Mouse (Mus musculus) ES-E14 (cell line): Measurements from ENCODE around the gene Msi2.

Source experiments
- HCFC1 ChIP-seq: IDR thresholded peaks from 2 replicates; pipeline ENCODE4 v1.6.1; 2012; ENCODE audit warnings: low read length, inconsistent platforms, borderline replicate concordance; ENCODE audit not compliant: insufficient read depth
- ZNF384 ChIP-seq: IDR thresholded peaks from 2 replicates; pipeline ENCODE4 v1.6.1; 2012; ENCODE audit warnings: low read depth, low read length, inconsistent platforms

DNA sequence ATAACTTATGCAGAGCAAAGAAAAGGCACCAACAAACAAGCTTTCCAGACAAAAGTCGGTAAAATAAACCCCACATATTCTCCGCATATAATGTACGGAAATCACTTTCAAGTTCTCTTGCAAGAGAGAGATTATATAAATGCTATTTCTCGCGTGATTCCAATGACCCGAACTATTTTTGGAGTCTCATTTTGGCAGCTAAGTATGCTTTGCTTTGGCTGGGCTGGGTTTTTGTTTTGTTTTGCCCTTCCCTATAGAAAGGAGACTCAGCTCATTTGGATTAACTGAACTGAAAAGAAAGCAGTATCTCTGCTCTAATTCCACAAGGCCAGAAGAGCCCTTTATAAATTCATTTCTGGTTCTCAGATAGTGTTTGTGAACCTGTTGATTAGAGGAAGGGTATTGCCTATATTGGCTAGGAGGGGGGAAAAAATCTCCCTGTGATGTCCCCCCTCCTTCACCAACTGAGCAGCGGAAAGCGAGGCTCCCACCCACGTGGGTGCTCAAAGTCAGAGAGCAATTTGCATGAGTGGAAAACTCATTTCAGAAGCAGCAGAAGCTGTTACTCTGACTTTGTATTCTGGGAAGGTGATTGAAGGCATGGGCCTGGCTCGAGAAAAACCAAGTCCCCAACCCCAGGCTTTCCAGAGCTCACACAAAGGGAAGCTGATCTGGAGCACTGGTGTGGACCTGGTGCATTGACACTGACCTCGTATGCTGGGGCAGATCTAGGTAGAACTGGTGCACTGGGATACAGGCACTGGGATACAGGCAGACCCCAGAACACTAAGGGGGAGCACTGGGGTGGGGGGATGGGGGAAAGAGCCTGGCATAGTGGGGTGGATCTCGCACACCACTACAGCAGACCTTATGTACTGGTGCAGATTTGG lies 201.5 kb downstream of the Msi2 start:
- TF ChIP-seq ZNF384 (no peak), HCFC1 (no peak)
